Mouse (Mus musculus) c-Kit-negative CD71-positive TER-119-positive erythroid progenitor cells, embryonic 14.5 days (primary cell): ENCODE measurements around the gene Rab11fip3.
A peak's percentile ranks its signal among the peaks of the same experiment; 100 is the strongest.

Experiments used
- DNase-seq: peaks from one replicate; pipeline ENCODE4 v3.0.0-alpha.2; 2013; ENCODE audit warnings: low read depth, low spot score

The Rab11fip3 gene

GRCm38 (mm10) chr17:26087059-26087564 lies 17.8 kb upstream of the Rab11fip3 start:
- no peak for DNase-seq

- no peak for DNase-seq
These were observed 11.5 kb upstream of the Rab11fip3 start for GRCm38 (mm10) chr17:26080867-26081266.

GRCm38 (mm10) chr17:26078851-26079250 lies 9.5 kb upstream of the Rab11fip3 start:
- DNase-seq = no peak

GRCm38 (mm10) chr17:26075246-26075645 lies 5.9 kb upstream of the Rab11fip3 start:
- no peak for DNase-seq

- no peak for DNase-seq
These were observed 781 bp upstream of the Rab11fip3 start for GRCm38 (mm10) chr17:26070136-26070535.

GRCm38 (mm10) chr17:26068024-26068830 lies 1.1 kb downstream of the Rab11fip3 start:
- DNase-seq = no peak

GRCm38 (mm10) chr17:26066488-26067020 lies 2.8 kb downstream of the Rab11fip3 start:
- no peak for DNase-seq

- no peak for DNase-seq
These were observed 4.4 kb downstream of the Rab11fip3 start for GRCm38 (mm10) chr17:26064916-26065315.

GRCm38 (mm10) chr17:26057787-26058567 lies 11.4 kb downstream of the Rab11fip3 start:
- no peak for DNase-seq

- no peak for DNase-seq
These were observed 12.1 kb downstream of the Rab11fip3 start for GRCm38 (mm10) chr17:26057278-26057677.

GRCm38 (mm10) chr17:26055164-26055563 lies 14.2 kb downstream of the Rab11fip3 start:
- no peak for DNase-seq

- DNase-seq = no peak
These were observed 15.1 kb downstream of the Rab11fip3 start for GRCm38 (mm10) chr17:26054133-26054845.

GRCm38 (mm10) chr17:26052706-26053105 lies 16.6 kb downstream of the Rab11fip3 start:
- no peak for DNase-seq

GRCm38 (mm10) chr17:26052074-26052473 lies 17.3 kb downstream of the Rab11fip3 start:
- no peak for DNase-seq

- no peak for DNase-seq
These were observed 21.2 kb downstream of the Rab11fip3 start for GRCm38 (mm10) chr17:26048118-26048517.

GRCm38 (mm10) chr17:26046253-26046997 lies 22.9 kb downstream of the Rab11fip3 start:
- DNase-seq = no peak

- no peak for DNase-seq
These were observed 24.1 kb downstream of the Rab11fip3 start for GRCm38 (mm10) chr17:26045285-26045684.

GRCm38 (mm10) chr17:26043249-26043636 lies 26.1 kb downstream of the Rab11fip3 start:
- DNase-seq = no peak

GRCm38 (mm10) chr17:26042599-26043248 lies 26.6 kb downstream of the Rab11fip3 start:
- DNase-seq = no peak

GRCm38 (mm10) chr17:26041111-26041802 lies 28.1 kb downstream of the Rab11fip3 start:
- DNase-seq = peak; percentile 8
